Mouse (Mus musculus): ENCODE data around the gene Ahsg.

Ahsg gene

DNA sequence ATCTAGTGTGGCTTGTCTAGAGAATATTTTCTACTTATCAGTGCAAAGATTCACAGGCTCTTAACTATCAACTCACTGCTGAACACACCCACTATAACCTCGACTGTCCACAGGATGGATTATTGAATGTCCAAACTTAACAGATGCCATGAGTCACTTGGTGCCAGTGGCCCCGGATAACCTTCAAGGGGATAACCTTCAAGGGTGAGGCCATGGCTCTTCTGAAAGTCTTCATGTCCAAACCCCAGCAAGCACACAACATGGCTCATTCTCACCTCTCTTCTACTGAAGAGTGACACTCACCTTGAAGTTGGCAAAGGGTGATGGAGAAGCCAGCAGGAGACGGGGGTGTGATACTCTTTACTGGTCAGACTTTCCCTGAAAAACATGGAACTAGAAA, 4.4 kb upstream of the Ahsg start:
- DNase-seq (ENCODE audit: low spot score in 2 of 2), result no peak

- no peak for DNase-seq (ENCODE audit: low spot score in 2 of 2)
These were observed 2.2 kb upstream of the Ahsg start for GRCm38 (mm10) chr16:22888835-22889234.

GRCm38 (mm10) chr16:22889716-22890115, 1.4 kb upstream of the Ahsg start:
- DNase-seq (ENCODE audit: low spot score in 2 of 2), result no peak

DNA sequence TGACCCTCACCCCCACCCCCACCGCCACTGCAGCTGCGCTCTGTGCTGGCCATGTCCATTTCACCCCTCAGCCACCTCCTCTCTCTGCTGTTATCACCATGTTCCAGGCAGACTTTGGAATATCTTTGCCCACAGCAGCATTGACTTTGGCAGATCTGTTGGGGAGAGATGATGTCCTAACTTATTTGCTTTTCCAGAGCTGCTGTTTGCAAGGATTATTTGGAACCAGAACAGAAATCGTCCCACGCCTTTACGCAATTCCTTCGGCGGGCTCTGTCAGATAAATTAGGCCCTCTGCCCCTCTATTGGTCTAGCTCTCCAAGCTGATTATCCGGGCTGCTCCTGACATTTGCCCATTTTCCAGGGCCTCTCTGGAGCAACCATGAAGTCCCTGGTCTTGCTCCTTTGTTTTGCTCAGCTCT, 667 bp downstream of the Ahsg start:
- no peak for DNase-seq (ENCODE audit: low spot score in 2 of 2)

GRCm38 (mm10) chr16:22894095-22894494, 3.0 kb downstream of the Ahsg start:
- DNase-seq (ENCODE audit: low spot score in 2 of 2), result no peak

DNA sequence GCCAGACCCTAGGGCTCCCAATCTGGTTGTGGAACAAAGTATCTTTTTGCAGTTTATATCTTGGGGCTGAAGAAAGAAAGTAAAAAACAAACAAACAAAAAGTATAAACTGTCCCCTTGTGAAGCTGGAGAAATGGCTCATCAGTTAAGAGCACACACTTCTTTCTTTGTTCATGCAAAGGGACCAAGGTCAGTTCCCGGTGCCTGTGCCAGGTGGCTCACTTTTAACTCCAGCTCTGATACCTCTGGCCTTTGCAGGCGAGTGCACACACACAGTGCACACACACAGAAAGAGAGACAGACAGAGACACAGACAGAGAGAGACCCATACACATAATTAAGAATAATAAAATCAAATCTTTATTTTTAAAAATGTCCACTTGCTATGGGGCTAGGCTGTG, 5.5 kb downstream of the Ahsg start:
- DNase-seq (ENCODE audit: low spot score in 2 of 2), result no peak

DNA sequence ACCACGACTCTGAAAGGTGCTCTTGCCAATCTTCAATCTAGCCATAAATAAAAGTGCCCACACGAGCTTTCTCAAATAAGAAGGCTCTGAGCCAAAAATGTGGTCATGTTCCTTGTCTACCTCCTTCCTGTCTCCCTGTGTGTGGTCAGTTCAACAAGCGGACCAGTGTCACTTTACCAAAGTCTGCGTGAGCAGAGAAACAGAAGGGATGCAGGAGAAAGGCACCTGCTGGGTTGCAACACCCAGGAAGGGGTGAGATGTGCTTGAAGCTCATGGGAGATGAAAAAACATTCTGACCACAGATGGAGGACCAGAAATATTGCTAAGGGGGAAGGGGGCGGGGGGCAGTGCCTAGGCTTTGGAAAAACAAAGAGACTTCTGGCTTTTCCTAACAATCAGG, 8.3 kb downstream of the Ahsg start:
- DNase-seq (ENCODE audit: low spot score in 2 of 2), result no peak

DNA sequence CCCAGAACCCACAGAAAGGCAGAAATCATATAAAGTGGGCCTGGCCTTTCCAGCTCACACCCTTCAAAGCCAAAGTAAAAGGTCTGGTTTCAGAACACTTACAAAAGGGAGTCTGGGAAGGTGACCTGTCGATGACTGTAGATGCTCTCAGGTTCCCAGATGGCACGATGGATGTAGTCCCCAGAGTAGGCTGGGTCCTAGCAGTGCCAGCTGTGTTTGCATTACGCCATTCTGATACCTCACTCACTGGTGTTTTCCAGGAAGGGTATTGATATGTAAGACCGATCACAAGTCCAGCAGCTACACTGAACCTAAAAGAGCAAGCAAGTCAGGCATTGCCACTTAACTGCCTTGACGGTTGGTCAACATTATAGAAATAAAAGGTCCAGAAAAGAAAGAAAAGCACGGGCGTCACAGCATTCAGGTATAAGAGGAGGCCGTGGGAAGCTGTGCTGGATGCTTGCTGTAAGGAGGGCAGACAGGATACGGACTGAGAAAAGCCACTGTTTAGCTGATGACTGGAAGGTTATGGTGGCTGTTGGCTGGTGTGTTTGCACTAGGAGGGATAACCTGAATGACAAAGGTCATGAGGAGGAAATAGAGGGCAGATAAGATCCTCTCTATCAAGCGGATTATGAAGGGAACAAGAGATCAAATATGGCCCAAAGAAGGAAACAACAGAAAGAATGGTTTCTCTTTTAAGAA, 8.9 kb downstream of the Ahsg start:
- no peak for DNase-seq (ENCODE audit: low spot score in 2 of 2)

- no peak for DNase-seq (ENCODE audit: low spot score in 2 of 2)
These were observed 10.2 kb downstream of the Ahsg start for GRCm38 (mm10) chr16:22901326-22901725.

- no peak for DNase-seq (ENCODE audit: low spot score in 2 of 2)
These were observed 18.2 kb downstream of the Ahsg start for GRCm38 (mm10) chr16:22909290-22909689.

- no peak for DNase-seq (ENCODE audit: low spot score in 2 of 2)
These were observed 20.9 kb downstream of the Ahsg start for GRCm38 (mm10) chr16:22911986-22912385.

- no peak for DNase-seq (ENCODE audit: low spot score in 2 of 2)
These were observed 21.8 kb downstream of the Ahsg start for GRCm38 (mm10) chr16:22912886-22913285.

DNA sequence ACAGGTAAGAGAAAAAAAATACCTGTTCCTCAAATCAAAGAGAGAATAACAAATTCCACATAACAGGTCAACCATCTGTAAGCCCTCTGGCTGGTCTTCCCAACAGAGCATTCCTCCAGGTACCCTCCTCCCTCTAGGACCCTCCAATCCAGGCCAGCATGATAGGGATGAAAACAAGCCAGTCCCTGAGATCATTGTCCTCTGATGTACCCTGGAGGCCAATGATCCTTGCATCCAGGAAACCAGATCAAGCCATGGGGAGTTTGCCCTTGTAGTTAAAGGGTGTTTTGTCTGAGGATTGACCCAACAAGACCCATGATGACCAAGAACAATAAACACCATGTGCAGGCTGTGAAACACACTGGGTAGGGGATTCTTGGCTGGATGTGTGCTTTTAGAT, 23.2 kb downstream of the Ahsg start:
- no peak for DNase-seq (ENCODE audit: low spot score in 2 of 2)

- no peak for DNase-seq (ENCODE audit: low spot score in 2 of 2)
These were observed 27.0 kb downstream of the Ahsg start, which contains the start of gene Fetub for GRCm38 (mm10) chr16:22918034-22918433. Fetub (plus strand) TSS chr16:22918334.

- DNase-seq (ENCODE audit: low spot score in 2 of 2), result no peak
These were observed 27.7 kb downstream of the Ahsg start for GRCm38 (mm10) chr16:22918664-22919312.

DNA sequence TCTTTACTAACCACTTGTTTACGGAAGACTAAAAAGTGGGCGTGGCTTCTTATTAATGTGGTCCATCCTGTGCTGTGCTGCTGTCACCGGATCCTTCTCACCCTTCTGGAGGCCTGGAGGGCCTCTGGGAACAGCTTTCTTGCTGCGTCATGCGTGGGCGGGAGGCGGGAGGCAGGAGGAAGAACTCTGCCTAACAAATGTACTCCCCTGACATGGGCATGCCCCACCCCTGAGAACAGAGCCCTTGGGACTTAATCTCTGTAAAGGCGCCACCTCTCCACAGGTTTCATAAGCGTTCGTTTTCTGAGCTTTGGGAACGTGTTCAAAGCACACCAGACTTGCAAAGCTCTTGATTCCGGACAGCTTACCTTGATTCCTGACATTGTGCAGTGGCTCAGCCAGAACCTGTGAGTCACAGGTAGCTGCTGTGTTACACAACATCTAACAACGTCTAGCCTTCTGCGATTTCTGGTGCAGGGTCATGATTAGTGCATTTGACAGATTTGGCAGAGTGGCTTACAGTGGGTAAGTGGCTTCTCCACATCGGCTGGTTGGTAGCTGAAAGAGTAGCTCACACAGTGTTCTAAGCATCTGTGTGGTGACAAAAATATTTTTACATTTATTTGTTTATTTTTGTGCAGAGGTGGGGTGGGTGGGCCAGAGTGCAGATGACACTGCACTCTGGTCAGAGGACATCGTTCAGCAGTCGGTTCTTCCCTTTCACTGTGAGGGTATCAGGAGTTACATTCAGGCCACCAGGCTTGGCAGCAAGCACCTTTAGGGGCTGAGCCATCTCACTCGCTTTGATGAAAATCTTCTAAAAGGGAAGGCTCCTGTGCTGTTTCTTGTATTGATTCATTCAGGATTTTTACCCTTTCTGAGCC, 29.1 kb downstream of the Ahsg start:
- no peak for DNase-seq (ENCODE audit: low spot score in 2 of 2)

GRCm38 (mm10) chr16:22921761-22922160, 30.7 kb downstream of the Ahsg start:
- no peak for DNase-seq (ENCODE audit: low spot score in 2 of 2)

DNA sequence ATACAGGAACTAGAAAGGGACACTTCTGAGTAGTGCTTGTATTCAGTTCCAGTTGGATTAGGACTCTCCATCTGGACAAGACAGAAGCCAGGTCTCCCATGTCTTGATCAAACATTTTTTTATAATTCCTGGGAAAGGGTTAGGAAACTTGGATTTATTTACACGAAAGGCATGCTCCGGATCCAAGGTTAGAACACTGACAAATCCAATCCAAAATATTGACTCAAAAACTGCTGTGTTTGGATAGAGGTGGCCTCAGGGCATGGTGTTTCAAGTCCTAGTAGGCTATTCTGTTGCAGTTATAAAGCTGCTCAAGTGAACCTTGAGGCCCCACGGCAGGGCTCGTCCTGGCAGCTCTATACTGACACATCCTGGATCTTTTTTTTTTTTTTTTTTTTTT, 31.4 kb downstream of the Ahsg start:
- DNase-seq (ENCODE audit: low spot score in 2 of 2), result no peak

- no peak for DNase-seq (ENCODE audit: low spot score in 2 of 2)
These were observed 38.5 kb downstream of the Ahsg start for GRCm38 (mm10) chr16:22929575-22929974.

- DNase-seq (ENCODE audit: low spot score in 2 of 2), result no peak
These were observed 40.5 kb downstream of the Ahsg start for GRCm38 (mm10) chr16:22931431-22932200.

DNA sequence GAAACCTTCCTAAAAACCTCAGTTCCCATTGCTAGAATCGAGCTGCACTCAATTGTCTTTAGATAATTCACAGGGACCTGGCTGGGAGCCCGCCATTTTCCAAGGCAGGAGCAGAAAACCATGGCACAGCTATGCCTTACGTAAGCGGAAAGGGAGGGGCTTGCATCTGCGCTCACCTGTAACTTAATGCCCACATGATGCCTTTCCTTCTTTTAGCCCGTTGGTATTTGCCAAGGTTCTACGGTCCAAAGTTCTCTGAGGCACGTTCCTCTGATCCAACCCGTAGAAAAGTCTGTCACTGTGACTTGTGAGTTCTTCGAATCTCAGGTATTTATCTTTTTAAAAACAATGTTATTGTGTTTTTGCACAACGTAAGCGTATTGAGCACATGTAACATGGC, 46.6 kb downstream of the Ahsg start:
- DNase-seq (ENCODE audit: low spot score in 2 of 2), result no peak

- no peak for DNase-seq (ENCODE audit: low spot score in 2 of 2)
These were observed 47.5 kb downstream of the Ahsg start for GRCm38 (mm10) chr16:22938541-22938940.
